Comparison of ENCODE assay signal across 27 mouse cellular contexts in genomic region chr1:40030287-40030975, GRCm38 (mm10). TPM values are rescaled to one million over a fixed set of nuclear protein-coding genes. Genes with fewer than 3 reads are reported as not detected.
DNase-seq lines count a peak whose midpoint lies in the region; ATAC-seq and TF ChIP-seq lines count a peak whose summit lies in the region.
"Had no signal": no experiment of that assay in that cellular context is flagged by ENCODE, and none has a peak within 500 bp of the region (broad histone marks: within the 10 kb centered on the region; RNA-seq: fewer than 3 reads in every experiment).

No protein-coding gene starts in this region.

- no peak overlapping the region for H3K9ac ChIP-seq in intestine, embryonic 14.5 days (ENCODE audit: low read length)
- H3K9ac ChIP-seq in intestine, embryonic 15.5 days, result no peak overlapping the region
- H3K9ac ChIP-seq in kidney, embryonic 14.5 days (ENCODE audit: low read depth, low read length), result no peak overlapping the region
- H3K9ac ChIP-seq: embryonic facial prominence, embryonic 12.5 days; embryonic facial prominence, embryonic 15.5 days; forebrain, postnatal 0 days; hindbrain, embryonic 12.5 days; hindbrain, embryonic 15.5 days had no signal

- ATAC-seq in intestine, embryonic 14.5 days (replicated peaks; ENCODE audit: low FRiP score, low TSS enrichment, low read depth), result no peak
- ATAC-seq in intestine, embryonic 15.5 days, result no peak
- peak; percentile 91 for ATAC-seq in granulocyte monocyte progenitor cell, adult 5-6 weeks (replicated peaks; ENCODE audit: poor library complexity, severe bottlenecking)
- no peak for ATAC-seq in kidney, embryonic 14.5 days (ENCODE audit: low FRiP score, low TSS enrichment)
- ATAC-seq: CD4-positive, CD25-positive, alpha-beta regulatory T cell, adult 4 months; forebrain, embryonic 14.5 days; forebrain, postnatal 0 days had no signal

- H3K27ac ChIP-seq in intestine, embryonic 14.5 days (ENCODE audit: low read depth), result no peak overlapping the region
- no peak overlapping the region for H3K27ac ChIP-seq in intestine, embryonic 15.5 days
- no peak overlapping the region for H3K27ac ChIP-seq in kidney, embryonic 14.5 days (ENCODE audit: low read depth, low read length)
- H3K27ac ChIP-seq: embryonic facial prominence, embryonic 12.5 days; embryonic facial prominence, embryonic 15.5 days; gastrocnemius, adult 2 months; heart, adult 2 months; hindbrain, embryonic 12.5 days; hindbrain, embryonic 15.5 days had no signal

- no peak for TF ChIP-seq POLR2A in myocyte (IDR thresholded peaks at IDR 0.05; ENCODE audit: insufficient read length, low read depth)

- peaks cover 27% of the 10 kb centered on the region for H3K36me3 ChIP-seq in intestine, embryonic 14.5 days (ENCODE audit: control insufficient read depth, insufficient read depth, low read length)
- H3K36me3 ChIP-seq in intestine, embryonic 15.5 days, result peaks cover 10% of the 10 kb centered on the region; the same call in 1 of the 2 replicates
- H3K36me3 ChIP-seq in myocyte (ENCODE audit: control insufficient read depth, insufficient read depth), result peaks cover 15% of the 10 kb centered on the region
- H3K36me3 ChIP-seq in kidney, embryonic 14.5 days (ENCODE audit: control insufficient read depth, insufficient read depth, low read length), result peaks cover 16% of the 10 kb centered on the region

- H3K79me2 ChIP-seq in myocyte (ENCODE audit: control insufficient read depth, insufficient read depth), result no peaks in the 10 kb centered on the region

- H3K27me3 ChIP-seq in intestine, embryonic 14.5 days (replicated peaks; ENCODE audit: control insufficient read depth, insufficient read depth, low read length), result no peaks in the 10 kb centered on the region
- H3K27me3 ChIP-seq in intestine, embryonic 15.5 days (replicated peaks), result no peaks in the 10 kb centered on the region
- no peaks in the 10 kb centered on the region for H3K27me3 ChIP-seq in myocyte (ENCODE audit: control insufficient read depth, insufficient read depth, insufficient read length)
- H3K27me3 ChIP-seq in kidney, embryonic 14.5 days (ENCODE audit: control insufficient read depth, insufficient read depth, low read length), result no peaks in the 10 kb centered on the region
- H3K27me3 ChIP-seq: embryonic facial prominence, embryonic 12.5 days; embryonic facial prominence, embryonic 15.5 days; hindbrain, embryonic 12.5 days; hindbrain, embryonic 15.5 days had no signal

- no peak overlapping the region for H3K4me2 ChIP-seq in intestine, embryonic 14.5 days (ENCODE audit: low read length)
- H3K4me2 ChIP-seq in intestine, embryonic 15.5 days (replicated peaks), result no peak overlapping the region
- H3K4me2 ChIP-seq in myocyte (ENCODE audit: low read depth), result no peak overlapping the region
- H3K4me2 ChIP-seq in kidney, embryonic 14.5 days (replicated peaks; ENCODE audit: low read depth, low read length), result no peak overlapping the region
- H3K4me2 ChIP-seq: embryonic facial prominence, embryonic 12.5 days; embryonic facial prominence, embryonic 15.5 days; heart, embryonic 11.5 days; hindbrain, embryonic 12.5 days; hindbrain, embryonic 15.5 days had no signal

- no peak overlapping the region for H3K4me3 ChIP-seq in intestine, embryonic 14.5 days (ENCODE audit: low read depth, low read length)
- H3K4me3 ChIP-seq in intestine, embryonic 15.5 days (replicated peaks), result no peak overlapping the region
- H3K4me3 ChIP-seq in myocyte, result no peak overlapping the region
- H3K4me3 ChIP-seq in kidney, embryonic 14.5 days (ENCODE audit: low read length), result no peak overlapping the region
- H3K4me3 ChIP-seq: embryonic facial prominence, embryonic 12.5 days; embryonic facial prominence, embryonic 15.5 days; gastrocnemius, adult 2 months; heart, adult 2 months; hindbrain, embryonic 12.5 days; hindbrain, embryonic 15.5 days had no signal

- H3K4me1 ChIP-seq in intestine, embryonic 14.5 days (replicated peaks; ENCODE audit: control insufficient read depth, insufficient read depth, low read length), result no peaks in the 10 kb centered on the region
- H3K4me1 ChIP-seq in intestine, embryonic 15.5 days (replicated peaks), result no peaks in the 10 kb centered on the region
- H3K4me1 ChIP-seq in kidney, embryonic 14.5 days (ENCODE audit: control insufficient read depth, insufficient read depth, low read length), result no peaks in the 10 kb centered on the region
- H3K4me1 ChIP-seq: embryonic facial prominence, embryonic 12.5 days; hindbrain, embryonic 12.5 days; hindbrain, embryonic 15.5 days had no signal

- H3K9me3 ChIP-seq in intestine, embryonic 14.5 days (ENCODE audit: control insufficient read depth, low read length), result no peaks in the 10 kb centered on the region
- H3K9me3 ChIP-seq in intestine, embryonic 15.5 days, result no peaks in the 10 kb centered on the region
- no peaks in the 10 kb centered on the region for H3K9me3 ChIP-seq in kidney, embryonic 14.5 days (ENCODE audit: control insufficient read depth, low read length)
- H3K9me3 ChIP-seq: embryonic facial prominence, embryonic 12.5 days; embryonic facial prominence, embryonic 15.5 days; hindbrain, embryonic 12.5 days; hindbrain, embryonic 15.5 days had no signal

- no peak overlapping the region for H3ac ChIP-seq in myocyte (ENCODE audit: control insufficient read depth, insufficient read length)

- 85% methylated on average over 14 of the region's 14 CpGs for WGBS in intestine, embryonic 14.5 days
- 87% methylated on average over 14 of the region's 14 CpGs for WGBS in intestine, embryonic 15.5 days
- WGBS in kidney, embryonic 14.5 days, result 87% methylated on average over 14 of the region's 14 CpGs

- peak; percentile 51 for DNase-seq in intestine, embryonic 14.5 days (ENCODE audit: low spot score)
- peak; percentile 47 for DNase-seq in 416B (ENCODE audit: low read depth)
- DNase-seq in left cerebral cortex, adult 8-10 months (ENCODE audit: low spot score in 2 of 2), result no peak
- DNase-seq: adrenal gland, adult 2 months; adrenal gland, postnatal 14 days; cerebellum, adult 11 months; cerebellum, adult 2 months; cerebellum, adult 9-11 months; cerebellum, postnatal 36 days; forebrain, postnatal 0 days; gastrocnemius, adult 2 months; gastrocnemius, postnatal 14 days; heart, adult 2 months had no signal

TF ChIP-seq in myocyte, 11 proteins besides CTCF, POLR2A, EP300 and RAD21:
- TF ChIP-seq POLR2AphosphoS2 (IDR thresholded peaks at IDR 0.05; ENCODE audit: insufficient read length, low read depth) (peak; percentile 25), MYOG (IDR thresholded peaks at IDR 0.05; ENCODE audit: control insufficient read depth in 1 of 3, insufficient read depth in 1 of 3, insufficient read length in 2 of 3, low read depth in 2 of 3) (no peak)

RNA-seq across cellular contexts. Expression of gene Il1r2, which starts 43.4 kb away (rescaled TPM):
- 1.1 and 1.3 TPM in 2 replicates for polyA plus RNA-seq in intestine, embryonic 14.5 days (2014; fragmentation: Nextera tagmentation; extraction: Ambion mirVana)
- polyA plus RNA-seq in intestine, embryonic 15.5 days (2015; fragmentation: Nextera tagmentation; extraction: Ambion mirVana), result 1.4 and 1.5 TPM in 2 replicates
- not detected in 2 replicates for total RNA-seq in granulocyte monocyte progenitor cell, adult 5-6 weeks (2014; fragmentation: Nextera tagmentation)
- 0.88 and 2.9 TPM in 2 replicates for total RNA-seq in granulocyte monocyte progenitor cell, adult 5-6 weeks (2017)
- 0.10 TPM for polyA plus RNA-seq in myocyte (2012; fragmentation: generic; extraction: Trizol)
- under 1 TPM in 3 of 4 experiments, not detected in 1; 0.35 to 0.46 (median 0.36) TPM for total RNA-seq in left cerebral cortex, adult 8-10 months (2022)
- polyA plus RNA-seq in kidney, embryonic 14.5 days (2014; fragmentation: Nextera tagmentation; extraction: Ambion mirVana), result 0.19 TPM in 1 of 2 replicates, not detected in the other
- total RNA-seq: forebrain, postnatal 0 days; gastrocnemius, postnatal 4 days; heart, postnatal 25 days; MEL had no signal
- polyA plus RNA-seq: adrenal gland, adult 2 months had no signal

Comparison
In these comparisons a context has a peak if more than half of its experiments do, and no peak if none do; other contexts are left out.
1. DNase-seq: peak in intestine, embryonic 14.5 days (single experiment) and 416B (single experiment); none in left cerebral cortex, adult 8-10 months (0 of 2).